Mouse (Mus musculus): ENCODE measurements around the gene Des.

Gene Des

DNA sequence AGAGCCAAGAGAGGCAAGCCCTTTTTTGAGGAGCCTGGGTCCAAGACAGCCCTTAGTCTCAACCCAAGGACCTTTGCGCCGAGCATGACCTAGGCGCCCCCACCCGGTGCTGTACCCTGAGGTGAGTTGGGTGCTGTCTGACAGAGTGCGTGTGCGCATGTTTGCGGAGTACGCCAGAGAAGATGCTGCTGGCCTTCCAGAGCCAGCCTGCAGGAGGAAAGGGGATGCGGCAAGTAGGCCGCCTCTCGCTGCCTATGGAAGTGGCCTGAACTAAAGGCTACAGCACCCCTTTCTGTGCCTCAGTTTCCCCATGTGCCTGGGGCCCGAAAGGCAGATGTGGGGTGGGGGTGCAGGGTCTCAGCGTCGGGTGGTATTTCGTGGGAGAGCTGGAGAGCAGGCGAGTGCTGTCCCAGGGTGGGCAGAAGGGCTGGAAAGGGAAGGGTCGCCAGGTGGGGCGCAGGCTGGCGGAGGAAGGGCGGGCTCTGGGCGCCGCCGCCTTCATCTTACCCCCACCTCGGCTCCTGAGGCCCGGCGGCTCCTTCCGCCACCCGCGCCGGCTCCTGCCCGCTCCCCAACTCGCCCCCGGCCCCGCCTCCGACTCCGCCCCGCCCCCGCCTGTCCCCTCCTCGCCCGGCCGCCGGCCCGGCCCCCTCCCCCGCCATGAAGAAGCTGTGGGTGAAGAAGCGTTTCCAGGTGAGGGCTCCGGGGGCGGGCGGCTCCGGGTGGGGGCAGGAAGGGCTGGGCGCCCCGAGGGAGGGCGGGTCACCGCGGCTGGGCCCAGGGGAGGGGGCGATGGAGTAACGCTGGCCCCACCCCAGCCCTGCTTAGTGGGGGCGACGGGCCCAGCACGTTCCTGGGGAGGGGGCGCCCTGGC, 21.6 kb downstream of the Des start:
- DNase-seq (ENCODE audit: extremely low read depth, insufficient read length, low spot score), result peak; percentile 31

DNA sequence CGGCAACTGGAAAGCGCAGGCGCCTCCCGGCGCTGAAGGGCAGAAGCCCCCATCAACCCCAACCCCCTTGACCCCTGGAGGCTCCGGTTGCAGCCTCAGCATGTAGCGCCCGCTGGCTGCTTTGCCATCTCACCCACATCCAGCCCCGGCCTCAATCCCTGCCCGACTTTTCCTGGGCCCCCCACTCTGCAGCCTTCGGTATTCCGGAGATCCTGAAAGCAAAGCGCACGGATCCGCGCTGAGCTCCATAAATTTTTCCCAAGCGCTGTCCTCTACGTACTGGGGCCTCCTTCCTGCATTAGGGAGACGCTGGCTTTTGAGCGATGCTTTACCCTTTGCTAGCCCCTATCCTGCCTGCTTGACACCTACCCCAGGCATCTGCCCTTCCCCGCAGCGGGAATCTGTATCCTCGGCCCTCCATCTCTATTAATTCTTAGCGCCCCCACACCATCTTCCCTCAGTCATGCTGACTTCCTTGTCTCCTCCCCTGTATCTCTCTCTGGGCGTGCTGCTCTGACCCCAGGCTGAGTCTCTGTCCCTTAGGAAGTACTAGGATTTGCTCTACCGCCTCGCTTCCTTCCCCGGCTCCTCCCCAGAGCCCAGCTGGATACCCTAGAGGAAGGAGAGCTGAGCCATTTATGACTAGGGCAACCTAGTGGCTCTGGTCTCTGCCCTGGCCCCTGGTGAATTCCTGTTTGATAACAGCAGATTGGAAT, 22.4 kb downstream of the Des start:
- no peak for DNase-seq (ENCODE audit: extremely low read depth, insufficient read length, low spot score)

DNA sequence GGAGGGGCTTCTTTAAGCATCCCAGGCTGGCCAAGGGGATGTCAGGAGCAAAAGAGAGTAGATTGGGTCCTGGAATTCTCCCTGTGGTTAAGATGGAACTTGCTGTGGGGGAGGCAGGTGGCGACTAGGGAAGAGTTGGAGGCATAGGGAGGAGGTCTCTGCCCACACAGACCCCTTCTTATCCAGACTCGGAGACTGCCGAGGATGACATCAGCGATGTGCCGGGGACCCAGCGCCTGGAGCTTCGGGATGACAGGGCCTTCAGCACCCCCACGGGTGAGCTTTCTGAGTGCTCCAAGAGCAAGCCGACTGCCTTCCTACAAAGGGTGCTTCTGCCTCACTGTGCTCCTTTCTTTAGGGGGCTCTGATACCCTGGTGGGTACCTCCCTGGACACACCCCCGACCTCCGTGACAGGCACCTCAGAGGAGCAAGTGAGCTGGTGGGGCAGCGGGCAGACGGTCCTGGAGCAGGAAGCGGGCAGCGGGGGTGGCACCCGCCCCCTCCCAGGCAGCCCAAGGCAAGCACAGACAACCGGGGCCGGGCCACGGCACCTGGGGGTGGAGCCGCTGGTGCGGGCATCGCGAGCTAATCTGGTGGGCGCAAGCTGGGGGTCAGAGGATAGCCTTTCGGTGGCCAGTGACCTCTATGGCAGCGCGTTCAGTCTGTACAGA, 24.5 kb downstream of the Des start:
- DNase-seq (ENCODE audit: extremely low read depth, insufficient read length, low spot score), result no peak

DNA sequence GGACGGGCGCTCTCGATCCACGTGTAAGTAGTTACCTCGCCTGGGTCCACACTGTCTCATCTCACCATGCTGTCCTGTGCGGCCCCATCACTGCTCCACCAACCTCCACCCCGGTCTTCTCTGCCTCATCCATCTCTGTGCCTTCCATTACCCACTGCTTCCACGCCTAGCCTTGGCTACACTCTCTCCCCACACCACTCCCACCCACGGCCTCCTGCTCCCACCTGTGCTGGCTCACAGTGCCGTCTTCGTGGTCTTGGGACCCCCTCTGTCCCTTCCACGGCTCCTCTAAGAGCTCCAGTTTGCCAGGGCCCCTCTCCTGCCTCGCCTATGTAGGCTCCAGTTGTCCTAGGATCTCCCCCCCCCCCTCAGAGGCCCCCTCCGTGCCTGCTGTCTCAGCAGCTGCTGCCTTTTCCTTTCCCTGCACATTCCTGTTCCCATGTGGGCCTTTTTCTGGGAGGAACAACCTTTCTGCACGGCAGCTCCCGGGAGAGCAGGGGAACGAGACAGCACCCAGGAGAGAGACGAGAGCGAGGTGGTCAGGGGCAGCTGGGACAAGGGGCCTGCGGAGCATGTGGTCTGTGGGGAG, 25.1 kb downstream of the Des start:
- DNase-seq (ENCODE audit: extremely low read depth, insufficient read length, low spot score), result no peak

DNA sequence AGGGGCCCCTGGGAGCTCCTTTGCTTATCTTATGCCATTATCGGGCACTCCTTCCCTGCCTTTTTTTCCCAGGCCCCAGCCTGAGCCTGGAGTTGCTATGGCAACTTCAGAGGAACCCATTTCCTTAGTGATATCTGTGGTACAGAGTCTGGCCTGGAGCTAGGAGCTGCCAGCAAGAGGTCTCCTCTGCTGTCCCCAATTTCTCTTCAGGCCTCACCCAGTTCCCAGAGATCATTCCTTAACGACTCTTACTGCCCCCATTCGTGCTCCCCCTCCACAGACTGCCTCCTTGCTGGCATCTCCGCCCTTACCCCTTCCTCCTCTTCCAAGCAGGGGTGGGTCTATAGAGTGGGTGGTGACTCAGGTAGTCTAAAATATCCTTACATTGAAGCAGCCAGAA, 26.0 kb downstream of the Des start:
- no peak for DNase-seq (ENCODE audit: extremely low read depth, insufficient read length, low spot score)

DNA sequence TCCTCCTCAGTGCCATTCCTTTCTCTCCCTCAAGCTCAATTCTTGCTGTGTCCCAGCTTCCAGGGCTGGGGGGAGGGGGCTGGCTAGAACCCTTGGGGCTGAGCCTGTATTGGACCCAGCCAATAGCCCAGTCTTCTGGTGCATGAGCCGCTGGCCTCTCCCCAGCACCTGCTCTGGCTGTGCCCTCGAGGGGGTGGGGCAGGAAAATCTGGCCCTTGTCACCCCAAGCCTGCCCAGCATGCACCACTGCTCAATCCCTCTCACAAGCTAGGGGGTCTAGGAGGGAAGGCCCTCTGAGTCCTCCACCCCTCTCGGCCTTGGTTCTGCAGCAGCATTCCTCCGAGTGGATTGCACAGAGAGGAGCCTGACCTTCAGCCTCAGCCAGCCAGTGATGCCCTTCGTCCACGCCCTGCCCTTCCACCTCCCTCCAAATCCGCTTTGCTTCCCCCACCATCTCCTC, 27.4 kb downstream of the Des start:
- no peak for DNase-seq (ENCODE audit: extremely low read depth, insufficient read length, low spot score)

DNA sequence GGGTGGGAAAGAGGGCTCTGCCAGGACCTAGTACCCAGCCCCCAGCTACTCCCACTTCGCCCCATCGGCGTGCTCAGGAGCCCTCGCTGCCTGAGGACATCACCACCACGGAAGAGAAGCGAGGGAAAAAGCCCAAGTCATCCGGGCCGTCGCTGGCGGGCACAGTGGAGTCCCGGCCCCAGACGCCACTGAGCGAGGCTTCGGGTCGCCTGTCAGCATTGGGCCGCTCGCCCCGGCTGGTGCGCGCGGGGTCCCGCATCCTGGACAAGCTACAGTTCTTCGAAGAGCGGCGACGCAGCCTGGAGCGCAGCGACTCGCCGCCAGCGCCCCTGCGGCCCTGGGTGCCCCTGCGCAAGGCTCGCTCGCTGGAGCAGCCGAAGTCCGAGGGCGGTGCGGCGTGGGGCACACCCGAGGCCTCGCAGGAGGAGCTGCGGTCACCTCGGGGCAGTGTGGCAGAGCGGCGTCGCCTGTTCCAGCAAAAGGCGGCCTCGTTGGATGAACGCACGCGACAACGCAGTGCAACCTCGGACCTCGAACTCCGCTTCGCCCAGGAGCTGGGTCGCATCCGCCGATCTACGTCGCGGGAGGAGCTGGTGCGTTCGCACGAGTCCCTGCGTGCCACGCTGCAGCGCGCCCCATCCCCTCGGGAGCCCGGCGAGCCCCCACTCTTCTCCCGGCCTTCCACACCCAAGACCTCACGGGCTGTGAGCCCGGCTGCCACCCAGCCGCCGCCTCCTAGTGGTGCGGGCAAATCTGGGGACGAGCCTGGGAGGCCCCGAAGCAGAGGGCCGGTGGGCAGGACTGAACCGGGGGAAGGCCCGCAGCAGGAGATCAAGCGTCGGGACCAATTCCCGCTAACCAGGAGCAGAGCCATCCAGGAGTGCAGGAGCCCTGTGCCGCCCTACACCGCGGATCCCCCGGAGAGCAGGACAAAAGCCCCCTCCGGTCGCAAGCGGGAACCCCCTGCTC, 28.1 kb downstream of the Des start:
- DNase-seq (ENCODE audit: extremely low read depth, insufficient read length, low spot score), result no peak

DNA sequence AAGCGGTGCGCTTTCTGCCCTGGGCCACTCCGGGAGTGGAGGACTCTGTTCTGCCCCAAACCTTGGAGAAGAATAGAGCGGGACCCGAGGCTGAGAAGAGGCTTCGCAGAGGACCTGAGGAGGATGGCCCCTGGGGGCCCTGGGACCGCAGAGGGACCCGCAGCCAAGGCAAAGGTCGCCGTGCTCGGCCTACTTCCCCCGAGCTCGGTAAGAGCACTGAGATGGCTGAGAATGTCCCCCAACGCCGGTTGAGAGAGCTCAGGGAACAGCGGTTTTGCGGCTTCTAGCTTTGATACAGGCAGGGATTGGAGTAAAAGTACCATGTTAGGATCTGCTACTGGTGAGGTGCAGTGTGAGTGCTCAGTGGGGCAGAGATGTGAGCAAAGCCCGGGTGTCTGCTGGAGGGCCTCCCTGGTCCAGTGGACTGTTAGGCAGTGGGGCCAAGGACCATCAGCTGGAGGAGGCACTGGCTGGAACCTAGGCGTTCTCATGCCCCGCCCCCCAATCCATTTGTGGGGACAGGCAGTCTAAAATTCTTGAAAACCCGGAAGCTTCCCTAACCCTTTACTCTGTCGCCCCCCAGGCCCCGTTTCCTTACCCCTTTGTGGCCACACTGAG, 28.9 kb downstream of the Des start:
- DNase-seq (ENCODE audit: extremely low read depth, insufficient read length, low spot score), result no peak

DNA sequence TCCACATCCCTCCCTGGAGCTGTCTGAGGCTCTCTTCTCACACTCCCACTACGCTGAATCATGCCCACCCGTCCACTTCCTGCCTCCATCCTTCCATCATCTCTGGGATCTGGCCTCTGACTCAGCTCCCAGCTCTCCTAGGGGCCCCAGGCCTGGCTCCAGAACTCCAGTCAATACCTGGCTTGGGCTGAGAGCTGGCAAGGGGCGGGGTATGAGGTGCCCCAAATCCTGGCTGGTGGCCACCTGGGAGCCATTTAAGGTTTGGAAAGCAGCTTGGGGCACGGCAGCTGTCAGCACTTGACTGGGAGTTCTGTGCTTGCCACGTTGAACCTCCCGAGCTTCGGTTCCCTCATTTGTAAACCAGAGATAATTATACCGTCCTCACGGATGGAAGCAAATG, 33.0 kb downstream of the Des start:
- peak; percentile 83 for DNase-seq (ENCODE audit: extremely low read depth, insufficient read length, low spot score)

DNA sequence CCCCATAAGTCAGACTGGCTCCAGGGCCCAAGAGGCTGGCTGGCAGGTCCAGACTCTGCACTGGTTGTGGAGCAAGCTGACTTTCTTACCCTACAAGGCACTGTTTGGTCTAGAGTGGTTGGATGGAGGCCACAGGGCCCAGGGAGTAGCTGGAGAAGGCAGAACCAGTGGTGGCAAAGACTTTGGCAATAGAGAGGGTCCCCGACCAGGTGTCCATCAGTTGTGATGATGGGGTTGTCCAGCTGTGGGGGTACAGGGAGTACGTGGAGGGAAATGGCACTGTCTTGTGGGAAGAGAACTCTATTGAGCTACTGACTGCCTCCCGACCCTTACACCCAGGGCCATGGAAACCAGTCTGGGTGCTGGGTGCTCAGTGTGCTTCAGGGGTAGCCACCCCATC, 33.7 kb downstream of the Des start:
- no peak for DNase-seq (ENCODE audit: extremely low read depth, insufficient read length, low spot score)

DNA sequence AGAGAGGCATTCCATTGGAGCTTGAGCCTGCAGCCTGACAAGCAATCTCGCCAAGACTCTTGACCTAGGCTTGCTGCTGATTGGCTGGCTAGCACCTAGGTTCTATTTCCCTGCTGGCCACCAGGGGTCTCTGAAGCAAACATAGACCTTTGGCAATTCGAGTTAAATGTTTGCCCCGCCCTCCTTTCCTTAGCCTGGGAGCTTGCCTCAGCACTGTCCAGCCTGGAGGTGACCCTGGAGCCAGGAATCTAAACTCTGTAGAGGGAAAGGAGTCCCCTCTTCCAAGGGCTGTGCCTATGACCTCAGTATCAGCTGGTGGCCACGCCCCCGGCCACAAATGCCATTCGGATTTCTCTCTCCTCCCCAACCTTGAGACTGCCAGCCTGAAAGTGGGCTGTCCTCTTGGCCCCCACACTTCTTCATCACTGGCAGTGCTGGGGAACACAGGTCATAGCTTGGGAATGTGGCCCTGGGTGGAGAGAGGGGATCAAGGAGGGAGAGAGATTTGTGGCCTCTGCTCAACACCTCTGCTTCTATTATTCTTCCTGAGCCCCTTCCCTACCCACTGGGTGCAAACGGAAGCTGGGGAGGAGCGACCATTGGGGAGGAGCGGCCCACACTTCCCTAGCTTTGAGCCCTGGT, 38.8 kb downstream of the Des start:
- DNase-seq (ENCODE audit: extremely low read depth, insufficient read length, low spot score), result peak; percentile 87

DNA sequence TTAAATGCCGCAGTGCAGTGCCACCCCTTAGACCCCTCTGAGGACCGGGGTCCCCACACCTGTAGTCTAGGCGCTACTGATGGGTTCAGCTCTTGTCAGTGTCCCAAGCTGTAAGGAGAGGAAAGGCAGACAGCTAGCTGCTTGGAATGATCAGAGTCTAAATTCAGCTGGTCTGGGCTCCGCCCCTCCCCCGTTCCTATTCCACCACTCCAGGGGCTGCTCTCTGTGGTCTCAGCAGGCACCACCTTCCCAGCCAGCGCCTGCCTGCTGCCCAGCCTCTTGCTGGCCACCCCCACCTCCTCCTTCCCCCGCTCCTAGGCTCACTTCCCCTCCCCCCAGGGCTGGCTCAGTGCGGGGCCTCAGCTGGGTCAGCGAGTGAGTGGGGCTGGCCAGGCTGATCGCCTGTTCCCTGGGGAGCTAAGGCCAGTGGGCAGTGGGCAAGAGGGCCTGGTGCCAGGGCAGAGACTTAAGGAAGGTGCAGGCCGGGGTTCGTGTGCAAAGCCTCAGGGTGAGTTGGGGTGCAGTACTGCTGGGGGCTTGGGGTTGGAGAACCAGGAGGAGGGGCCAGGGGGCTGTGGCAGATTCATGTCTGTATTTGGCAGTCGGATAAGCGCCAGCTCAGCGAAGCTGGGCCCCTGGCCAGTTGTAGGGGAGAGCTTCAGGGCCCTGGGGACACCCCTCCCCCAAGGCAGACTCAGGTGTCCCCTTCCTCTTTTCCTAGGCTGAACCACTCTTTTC, 39.8 kb downstream of the Des start:
- peak; percentile 93 for DNase-seq (ENCODE audit: extremely low read depth, insufficient read length, low spot score)

DNA sequence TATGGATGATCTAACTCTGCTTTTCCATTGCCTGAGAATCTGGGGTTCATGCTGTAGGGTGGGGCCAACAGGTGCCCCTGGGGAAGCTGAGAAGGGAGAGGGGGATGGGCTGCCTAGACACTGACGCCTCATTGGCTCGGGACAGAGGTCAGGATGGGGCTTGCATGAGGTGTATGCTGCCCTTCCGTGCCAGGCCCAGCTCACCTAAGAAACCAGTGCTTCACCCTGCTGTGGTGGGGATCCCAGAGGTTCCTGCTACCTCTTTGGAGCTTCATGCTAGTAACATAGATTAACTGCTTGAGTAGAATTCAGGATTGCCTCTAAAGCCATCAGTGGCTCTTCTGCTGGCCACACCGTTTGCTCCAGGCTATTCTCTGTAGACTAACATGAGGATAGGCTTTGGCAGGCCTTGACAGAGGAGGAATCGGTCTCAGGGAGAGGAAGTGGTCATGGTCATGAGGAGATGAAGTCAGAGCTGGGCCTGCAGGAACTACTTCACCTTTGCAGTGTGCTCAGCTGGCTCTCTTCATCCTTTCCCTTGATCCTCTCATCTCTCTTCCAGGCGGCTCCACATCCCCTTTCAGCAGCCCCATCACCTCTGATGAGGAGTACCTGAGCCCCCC, 40.5 kb downstream of the Des start:
- DNase-seq (ENCODE audit: extremely low read depth, insufficient read length, low spot score), result no peak

DNA sequence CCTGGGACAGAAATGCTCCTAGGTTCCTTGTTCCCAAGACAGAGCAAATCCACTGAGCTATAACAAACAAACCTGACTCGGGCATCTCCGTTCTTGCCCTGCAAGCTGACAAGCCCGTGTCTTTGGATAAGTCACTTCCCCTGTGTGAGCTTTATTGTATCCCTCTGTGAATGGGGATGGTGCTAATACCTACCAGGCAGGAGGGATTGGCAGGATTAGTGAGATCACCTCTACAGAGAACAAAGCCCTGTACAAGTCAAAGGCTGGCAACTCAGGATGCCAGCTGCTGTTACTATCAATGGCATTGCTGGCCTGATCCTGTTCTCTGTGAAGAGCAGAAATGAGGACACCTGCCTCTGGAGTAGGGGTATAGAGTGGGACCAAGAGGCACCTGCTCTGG, 45.4 kb downstream of the Des start:
- no peak for DNase-seq (ENCODE audit: extremely low read depth, insufficient read length, low spot score)

DNA sequence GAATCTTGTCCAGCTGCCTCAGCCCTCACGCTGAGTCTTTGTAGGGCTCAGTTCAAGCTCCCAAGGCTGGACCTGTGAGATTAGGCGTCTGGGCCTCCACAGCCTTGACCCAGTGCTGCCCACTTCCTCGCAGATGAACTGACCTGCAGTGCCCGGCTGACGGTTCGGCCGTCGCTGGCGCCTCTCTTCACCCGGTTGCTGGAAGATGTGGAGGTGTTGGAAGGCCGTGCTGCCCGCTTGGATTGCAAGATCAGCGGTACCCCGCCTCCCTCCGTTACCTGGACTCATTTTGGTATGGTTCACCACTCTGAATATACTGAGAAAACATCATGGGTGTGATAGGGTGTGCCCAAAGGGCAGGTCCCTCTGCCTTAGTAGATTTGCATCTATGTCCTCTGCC, 46.0 kb downstream of the Des start:
- DNase-seq (ENCODE audit: extremely low read depth, insufficient read length, low spot score), result no peak

DNA sequence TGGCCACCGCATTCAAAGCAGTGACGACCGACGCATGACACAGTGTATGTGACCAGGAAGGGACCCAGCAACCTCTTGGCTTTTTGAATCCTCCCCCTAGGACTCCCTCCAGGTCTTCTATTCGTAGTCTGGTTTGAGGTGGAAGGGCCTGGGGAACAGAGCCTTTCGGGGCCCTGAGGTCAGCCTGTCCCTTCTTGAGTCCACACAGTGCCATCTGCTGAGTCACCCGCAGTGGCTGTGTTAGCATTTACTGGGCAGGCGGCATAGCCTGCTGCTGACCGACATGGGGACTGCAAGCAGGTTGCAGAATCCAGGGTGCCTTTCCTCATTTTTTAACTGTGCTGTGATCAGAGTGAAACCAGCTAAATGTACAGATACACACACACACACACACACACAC, 46.9 kb downstream of the Des start:
- no peak for DNase-seq (ENCODE audit: extremely low read depth, insufficient read length, low spot score)

DNA sequence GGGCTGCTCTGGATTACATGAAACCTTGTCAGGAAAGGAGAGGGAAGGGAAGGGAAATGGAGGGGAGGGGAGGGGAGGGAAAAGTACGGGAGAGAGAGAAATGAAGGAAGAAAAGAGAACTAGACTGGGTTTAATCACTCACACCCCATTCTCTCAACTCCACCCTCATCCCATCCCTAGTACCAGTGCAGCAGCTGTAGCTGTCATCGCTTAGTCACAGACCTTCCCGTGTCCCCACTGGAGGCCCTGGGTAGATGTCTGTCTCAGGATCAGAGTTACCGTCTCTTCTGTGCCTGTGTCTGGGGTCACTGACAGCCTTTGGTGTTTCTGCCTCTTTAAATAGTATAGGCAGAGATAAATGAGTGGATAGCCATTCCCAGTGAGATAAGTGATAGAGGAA, 48.1 kb downstream of the Des start:
- no peak for DNase-seq (ENCODE audit: extremely low read depth, insufficient read length, low spot score)

DNA sequence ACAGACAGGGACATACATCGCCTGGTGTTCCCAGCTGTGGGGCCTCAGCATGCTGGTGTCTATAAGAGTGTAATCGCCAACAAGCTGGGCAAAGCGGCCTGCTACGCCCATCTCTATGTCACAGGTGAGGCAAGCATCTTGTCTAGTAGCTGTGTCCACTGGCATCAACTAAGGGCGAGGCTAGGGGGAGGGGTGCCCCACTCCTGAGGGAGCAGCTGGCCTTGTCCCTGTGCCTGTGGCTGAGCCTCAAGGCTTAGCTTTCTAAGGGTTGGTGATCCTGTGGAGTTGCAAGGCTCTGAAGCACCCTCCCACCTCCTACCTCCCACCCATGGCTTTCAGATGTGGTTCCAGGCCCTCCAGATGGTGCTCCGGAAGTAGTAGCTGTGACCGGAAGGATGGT, 49.8 kb downstream of the Des start:
- DNase-seq (ENCODE audit: extremely low read depth, insufficient read length, low spot score), result no peak

Data from 3134 (cell line).